Mouse (Mus musculus): ENCODE measurements around the gene Themis3. TPM values are rescaled to one million over a fixed set of nuclear protein-coding genes. Genes with fewer than 3 reads are reported as not detected.

Gene Themis3
- polyA plus RNA-seq, 1 experiment from 2014 or later, result not detected

DNA sequence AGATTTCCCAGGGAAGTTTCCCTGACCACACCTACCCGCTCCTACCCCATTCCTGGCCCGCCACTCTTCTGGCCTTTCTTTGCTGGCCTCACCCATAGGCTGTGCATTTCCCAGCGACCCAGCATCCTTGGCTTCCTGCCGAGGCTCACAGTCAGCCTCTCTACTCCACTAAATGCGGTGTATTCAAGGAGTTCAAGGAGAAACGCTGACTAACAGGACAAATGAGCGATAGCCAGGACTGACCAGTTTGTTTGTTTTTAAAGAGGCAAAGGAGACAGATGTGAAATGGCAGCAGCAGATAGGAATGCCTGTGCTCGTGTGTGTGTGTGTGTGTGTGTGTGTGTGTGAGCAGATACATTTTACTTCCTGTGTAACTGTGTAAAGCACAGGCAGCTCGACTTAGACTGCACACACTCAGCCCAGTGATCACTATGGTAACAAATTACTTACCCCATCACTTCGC is 84.2 kb downstream of the Themis3 start:
- H3K36me3 ChIP-seq (ENCODE audit: control insufficient read depth, insufficient read depth, low read length), result 0 out of 2 replicates have a peak, but pooled peaks cover 4% of the 10 kb centered on the region
- H3K27ac ChIP-seq (ENCODE audit: low read depth, low read length), result no peak overlapping the region
- no peak for DNase-seq (ENCODE audit: low spot score)
- H3K4me2 ChIP-seq (replicated peaks; ENCODE audit: low read depth, low read length), result no peak overlapping the region
- H3K9ac ChIP-seq (ENCODE audit: low read depth, low read length), result no peak overlapping the region
- H3K4me3 ChIP-seq (ENCODE audit: low read depth, low read length), result no peak overlapping the region
- no peaks in the 10 kb centered on the region for H3K27me3 ChIP-seq (ENCODE audit: control insufficient read depth, insufficient read depth, low read length)
- ATAC-seq (ENCODE audit: low FRiP score), result no peak
- no peaks in the 10 kb centered on the region for H3K9me3 ChIP-seq (ENCODE audit: control insufficient read depth, low read length)
- 59% methylated on average over 10 of the region's 10 CpGs for WGBS
- 0 out of 2 replicates have a peak, but pooled peaks cover 2% of the 10 kb centered on the region for H3K4me1 ChIP-seq (replicated peaks; ENCODE audit: control insufficient read depth, insufficient read depth, low read length)

DNA sequence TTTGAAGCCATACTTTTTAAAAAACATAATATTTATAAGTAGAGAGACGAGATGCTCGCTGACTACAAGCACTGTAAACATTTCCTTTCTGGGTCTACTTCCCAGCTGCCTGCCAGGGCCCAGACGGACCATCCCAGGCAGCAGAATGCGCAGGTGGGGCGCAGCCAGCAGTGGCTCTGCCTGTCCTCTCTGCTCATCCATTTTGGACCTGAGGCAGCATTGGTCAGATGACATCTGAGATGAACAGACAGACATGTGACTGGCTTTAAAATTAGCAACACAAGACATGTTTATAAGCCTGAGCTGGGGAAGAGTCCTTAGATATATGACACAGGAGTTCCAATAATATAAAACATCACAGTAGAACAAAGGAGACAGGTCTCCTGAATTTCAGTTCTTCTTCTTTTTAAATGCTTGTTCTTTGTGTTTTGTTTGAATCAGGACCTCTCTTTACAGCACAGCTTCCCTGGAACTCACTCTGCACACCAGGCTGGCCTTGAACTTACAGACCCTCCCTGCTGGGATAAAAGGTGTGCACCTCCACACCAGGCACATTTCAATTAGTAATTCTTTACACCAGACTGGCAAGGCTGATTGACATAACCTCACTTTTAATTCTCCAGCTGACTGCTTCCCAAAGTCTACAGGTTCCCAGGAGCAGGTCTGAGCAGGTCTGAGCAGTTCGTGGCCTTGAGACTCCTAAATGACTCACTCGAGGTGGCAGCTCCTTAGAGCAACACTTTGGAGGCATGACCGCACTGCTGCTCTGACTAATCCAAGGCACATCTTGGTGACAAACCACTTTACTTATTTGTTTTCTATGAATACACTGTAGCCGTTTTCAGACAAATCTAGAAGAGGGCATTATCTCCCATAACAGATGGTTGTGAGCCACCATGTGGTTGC is 87.1 kb downstream of the Themis3 start:
- 92% methylated on average over 9 of the region's 9 CpGs for WGBS
- DNase-seq (ENCODE audit: low spot score), result no peak
- H3K27ac ChIP-seq (ENCODE audit: low read depth, low read length), result no peak overlapping the region
- 0 out of 2 replicates have a peak, but pooled peaks cover 2% of the 10 kb centered on the region for H3K4me1 ChIP-seq (replicated peaks; ENCODE audit: control insufficient read depth, insufficient read depth, low read length)
- H3K9ac ChIP-seq (ENCODE audit: low read depth, low read length), result no peak overlapping the region
- no peaks in the 10 kb centered on the region for H3K9me3 ChIP-seq (ENCODE audit: control insufficient read depth, low read length)
- H3K27me3 ChIP-seq (ENCODE audit: control insufficient read depth, insufficient read depth, low read length), result no peaks in the 10 kb centered on the region
- ATAC-seq (ENCODE audit: low FRiP score), result no peak
- peaks cover 4% of the 10 kb centered on the region; the same call in 1 of the 2 replicates for H3K36me3 ChIP-seq (ENCODE audit: control insufficient read depth, insufficient read depth, low read length)
- H3K4me2 ChIP-seq (replicated peaks; ENCODE audit: low read depth, low read length), result no peak overlapping the region
- H3K4me3 ChIP-seq (ENCODE audit: low read depth, low read length), result no peak overlapping the region

DNA sequence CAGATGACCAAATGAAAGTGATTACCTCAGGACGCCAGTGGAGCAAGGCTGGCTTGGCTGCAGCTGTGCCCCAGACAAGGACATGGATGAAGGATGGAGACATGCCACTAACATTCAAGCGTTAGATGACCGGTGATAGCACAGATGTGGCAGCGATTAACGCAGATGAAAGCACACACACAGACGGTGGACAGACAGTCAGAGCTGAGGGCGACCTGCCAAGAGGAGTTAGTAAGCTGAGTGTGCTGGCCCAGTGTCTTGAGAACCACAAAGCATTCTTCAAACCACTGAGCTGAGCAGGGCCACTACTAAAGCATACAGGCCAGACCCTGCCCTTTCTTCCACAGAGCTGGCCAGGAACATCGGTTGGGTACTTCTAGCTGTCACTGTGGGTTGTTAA is 89.5 kb downstream of the Themis3 start:
- Histone ChIP-seq H3K27me3 (ENCODE audit: control insufficient read depth, insufficient read depth, low read length) (no peaks in the 10 kb centered on the region), H3K27ac (ENCODE audit: low read depth, low read length) (no peak overlapping the region), H3K4me1 (replicated peaks; ENCODE audit: control insufficient read depth, insufficient read depth, low read length) (no peaks in the 10 kb centered on the region), H3K36me3 (ENCODE audit: control insufficient read depth, insufficient read depth, low read length) (peaks cover 4% of the 10 kb centered on the region; the same call in 1 of the 2 replicates), H3K4me2 (replicated peaks; ENCODE audit: low read depth, low read length) (no peak overlapping the region), H3K4me3 (ENCODE audit: low read depth, low read length) (no peak overlapping the region), H3K9ac (ENCODE audit: low read depth, low read length) (no peak overlapping the region), H3K9me3 (ENCODE audit: control insufficient read depth, low read length) (no peaks in the 10 kb centered on the region)
- no peak for DNase-seq (ENCODE audit: low spot score)
- ATAC-seq (ENCODE audit: low FRiP score), result no peak
- 90% methylated on average over 8 of the region's 8 CpGs for WGBS

Other genes with a start within 250 kb of the Themis3 start
- 47.9 and 59.8 TPM in 2 replicates for gene Mtcl1, start 144.9 kb downstream of the Themis3 start, polyA plus RNA-seq (2014; fragmentation: Nextera tagmentation; extraction: Ambion mirVana)
- 44.1 and 45.2 TPM in 2 replicates for gene Rab12, start 74.9 kb downstream of the Themis3 start, polyA plus RNA-seq (2014; fragmentation: Nextera tagmentation; extraction: Ambion mirVana)

Measured in hindbrain, embryonic 11.5 days (tissue).